Mouse (Mus musculus) kidney, postnatal 0 days (tissue): Measurements from ENCODE around the gene Lrrc39. TPM values are rescaled to one million over a fixed set of nuclear protein-coding genes. Genes with fewer than 3 reads are reported as not detected.
A peak's percentile ranks its signal among the peaks of the same experiment; 100 is the strongest.

Experiments used
- ATAC-seq: fragments of 200-750 bp; cut with Nextera tagmentation; replicated peaks from 2 replicates; pipeline ENCODE4 v1.8.0; 2017; ENCODE audit warnings: low read depth, moderate number of reproducible peaks, moderate TSS enrichment, moderate library complexity; ENCODE audit not compliant: low FRiP score
- DNase-seq: peaks from one replicate; pipeline ENCODE4 v3.0.0-alpha.2; 2016; ENCODE audit warnings: low spot score
- H3K27ac ChIP-seq: fragments of 300-500 bp; sonication (generic); 2 replicates; pipeline ENCODE4 v1.5.1; 2014; ENCODE audit warnings: mild to moderate bottlenecking
- H3K27me3 ChIP-seq: fragments of 300-500 bp; sonication (generic); 2 replicates; pipeline ENCODE4 v1.6.1; 2014; ENCODE audit warnings: low read length, mixed read lengths; ENCODE audit not compliant: insufficient read depth
- H3K36me3 ChIP-seq: fragments of 300-500 bp; sonication (generic); 2 replicates; pipeline ENCODE4 v1.6.1; 2014; ENCODE audit warnings: low read length, mixed read lengths; ENCODE audit not compliant: insufficient read depth
- H3K4me1 ChIP-seq: fragments of 300-500 bp; sonication (generic); replicated peaks from 2 replicates; pipeline ENCODE4 v1.6.1; 2014; ENCODE audit warnings: antibody characterized with exemption, low read length, mixed read lengths; ENCODE audit not compliant: insufficient read depth
- H3K4me2 ChIP-seq: fragments of 300-500 bp; sonication (generic); 2 replicates; pipeline ENCODE4 v1.6.1; 2014; ENCODE audit warnings: mild to moderate bottlenecking, low read length, moderate library complexity, mixed read lengths
- H3K4me3 ChIP-seq: fragments of 300-500 bp; sonication (generic); replicated peaks from 2 replicates; pipeline ENCODE4 v1.5.1; 2014; ENCODE audit warnings: low read depth, low read length
- H3K9ac ChIP-seq: fragments of 300-500 bp; sonication (generic); 2 replicates; pipeline ENCODE4 v1.6.1; 2014; ENCODE audit warnings: low read depth, low read length
- H3K9me3 ChIP-seq: fragments of 300-500 bp; sonication (generic); replicated peaks from 2 replicates; pipeline ENCODE4 v1.6.1; 2016; ENCODE audit warnings: low read length, inconsistent platforms, mixed read lengths
- CTCF ChIP-seq: IDR thresholded peaks from 2 replicates; pipeline ENCODE4 v1.5.1; 2016; ENCODE audit warnings: antibody characterized with exemption, low read depth, mild to moderate bottlenecking, moderate library complexity
- WGBS: fragments of 180-500 bp; shearing (Covaris S2); extraction: QIAGEN DNeasy Blood & Tissue Kit; methylation state at CpG from one replicate; pipeline ENCODE4 v1.1.7; 2014; 5-methylcytosine and 5-hydroxymethylcytosine counted together
- polyA plus RNA-seq: library from polyadenylated mRNA; unstranded; fragments of >200 nt; fragmentation: Nextera tagmentation; extraction: Ambion mirVana; gene quantifications from 2 replicates; pipeline ENCODE4 v1.2.1, GENCODE M21; 2015

Lrrc39 gene
- polyA plus RNA-seq, result 0.39 and 0.42 TPM in 2 replicates

GRCm38 (mm10) chr3:116562408-116563094 lies at the start of gene Lrrc39:
Gene Lrrc39, plus strand, starts transcription at chr3:116562973.
- H3K36me3 ChIP-seq, result no peaks in the 10 kb centered on the region
- no peak within 1 kb of the TSS for H3K27ac ChIP-seq
- ATAC-seq (no peak), DNase-seq (no peak)
- no peaks in the 10 kb centered on the region for H3K9me3 ChIP-seq
- no peak within 1 kb of the TSS for H3K4me3 ChIP-seq
- H3K4me1 ChIP-seq, result no peaks in the 10 kb centered on the region
- H3K9ac ChIP-seq, result no peak within 1 kb of the TSS
- H3K27me3 ChIP-seq, result no peaks in the 10 kb centered on the region
- no peak for TF ChIP-seq CTCF
- WGBS, result 64% methylated on average over 7 of the region's 7 CpGs
- no peak within 1 kb of the TSS for H3K4me2 ChIP-seq

GRCm38 (mm10) chr3:116520141-116520761 lies 42.5 kb upstream of the Lrrc39 start:
- Histone ChIP-seq H3K27ac (no peak overlapping the region), H3K36me3 (no peaks in the 10 kb centered on the region; the same call in 1 of the 2 replicates), H3K4me1 (no peaks in the 10 kb centered on the region), H3K4me3 (no peak overlapping the region), H3K9me3 (no peaks in the 10 kb centered on the region), H3K4me2 (no peak overlapping the region), H3K9ac (no peak overlapping the region), H3K27me3 (no peaks in the 10 kb centered on the region)
- ATAC-seq (no peak), DNase-seq (no peak)
- TF ChIP-seq CTCF, result no peak
- 71% methylated on average over 12 of the region's 12 CpGs for WGBS

GRCm38 (mm10) chr3:116529741-116530140 lies 33.0 kb upstream of the Lrrc39 start:
- 36% methylated on average over 4 of the region's 5 CpGs for WGBS
- no peak for ATAC-seq

GRCm38 (mm10) chr3:116530826-116531225 lies 31.9 kb upstream of the Lrrc39 start:
- Histone ChIP-seq H3K27me3 (no peaks in the 10 kb centered on the region), H3K4me3 (no peak overlapping the region), H3K36me3 (peaks cover 21% of the 10 kb centered on the region; the same call in 1 of the 2 replicates), H3K4me2 (no peak overlapping the region), H3K9me3 (no peaks in the 10 kb centered on the region), H3K4me1 (no peaks in the 10 kb centered on the region), H3K9ac (no peak overlapping the region), H3K27ac (no peak overlapping the region)
- DNase-seq (no peak), ATAC-seq (no peak)
- TF ChIP-seq CTCF, result no peak
- WGBS, result 79% methylated on average over 4 of the region's 4 CpGs

More at GRCm38 (mm10) chr3:116529741-116530140, 33.0 kb upstream of the Lrrc39 start:
- Histone ChIP-seq H3K27me3 (no peaks in the 10 kb centered on the region), H3K4me3 (no peak overlapping the region), H3K9ac (no peak overlapping the region), H3K27ac (no peak overlapping the region), H3K4me2 (no peak overlapping the region), H3K9me3 (no peaks in the 10 kb centered on the region), H3K4me1 (no peaks in the 10 kb centered on the region), H3K36me3 (0 out of 2 replicates have a peak, but pooled peaks cover 10% of the 10 kb centered on the region)
- no peak for DNase-seq
- TF ChIP-seq CTCF, result no peak

GRCm38 (mm10) chr3:116536428-116537199 lies 26.2 kb upstream of the Lrrc39 start:
- no peaks in the 10 kb centered on the region for H3K27me3 ChIP-seq
- H3K9ac ChIP-seq, result no peak overlapping the region
- no peak for TF ChIP-seq CTCF
- no peaks in the 10 kb centered on the region for H3K9me3 ChIP-seq
- H3K36me3 ChIP-seq, result peaks cover 37% of the 10 kb centered on the region
- no peak overlapping the region for H3K27ac ChIP-seq
- H3K4me2 ChIP-seq, result no peak overlapping the region
- H3K4me3 ChIP-seq, result no peak overlapping the region
- peak; percentile 22 for DNase-seq
- 26% methylated on average over 16 of the region's 16 CpGs for WGBS
- no peaks in the 10 kb centered on the region for H3K4me1 ChIP-seq
- ATAC-seq, result no peak

GRCm38 (mm10) chr3:116537200-116537573 lies 25.6 kb upstream of the Lrrc39 start:
- no peaks in the 10 kb centered on the region for H3K4me1 ChIP-seq
- H3K27me3 ChIP-seq, result no peaks in the 10 kb centered on the region
- peak; percentile 44 for DNase-seq
- no peak for TF ChIP-seq CTCF
- no peak overlapping the region for H3K9ac ChIP-seq
- no peak overlapping the region for H3K4me2 ChIP-seq
- ATAC-seq, result peak; percentile 52; the same call in 1 of the 2 replicates
- H3K27ac ChIP-seq, result no peak overlapping the region
- H3K4me3 ChIP-seq, result no peak overlapping the region
- H3K36me3 ChIP-seq, result peaks cover 37% of the 10 kb centered on the region
- WGBS, result 32% methylated on average over 6 of the region's 6 CpGs
- no peaks in the 10 kb centered on the region for H3K9me3 ChIP-seq
